ENCODE assay signal across 16 mouse cellular contexts in genomic region chr9:116199127-116199526, GRCm38 (mm10). TPM values are rescaled to one million over a fixed set of nuclear protein-coding genes. Genes with fewer than 3 reads are reported as not detected.
DNase-seq lines count a peak whose midpoint lies in the region; ATAC-seq and TF ChIP-seq lines count a peak whose summit lies in the region.
"Had no signal": no experiment of that assay in that cellular context is flagged by ENCODE, and none has a peak within 500 bp of the region (broad histone marks: within the 10 kb centered on the region; RNA-seq: fewer than 3 reads in every experiment).

No protein-coding gene starts in this region.

- no peaks in the 10 kb centered on the region for H3K79me2 ChIP-seq in heart, adult 2 months (replicated peaks; ENCODE audit: control insufficient read depth, insufficient read depth, low read length)

- ATAC-seq in heart, postnatal 0 days (ENCODE audit: insufficient read depth, low read depth): no peak
- ATAC-seq in kidney, postnatal 0 days (replicated peaks; ENCODE audit: low FRiP score, low read depth): no peak
- no peak for ATAC-seq in megakaryocyte, adult 5-6 weeks (ENCODE audit: poor library complexity, severe bottlenecking)
- ATAC-seq: forebrain, embryonic 13.5 days had no signal

- intact Hi-C loops in heart, adult 2 months (cut with DNase I): no loop called here

- DNase-seq in heart, postnatal 0 days (ENCODE audit: low spot score): peak; percentile 27
- no peak for DNase-seq in heart, adult 2 months
- peak; percentile 58 for DNase-seq in kidney, postnatal 0 days (ENCODE audit: low spot score)
- no peak for DNase-seq in kidney, adult 9 months
- peak; percentile 52 for DNase-seq in kidney, postnatal 10 days
- no peak for DNase-seq in frontal cortex, postnatal 25 days (ENCODE audit: low spot score in 2 of 2)
- DNase-seq: adrenal gland, postnatal 36 days; cerebellum, postnatal 25 days; lung, adult 2 months; right cerebral cortex, postnatal 25 days had no signal

- H3K27me3 ChIP-seq in heart, postnatal 0 days (ENCODE audit: control insufficient read depth, insufficient read depth, low read length): no peaks in the 10 kb centered on the region
- no peaks in the 10 kb centered on the region for H3K27me3 ChIP-seq in heart, adult 2 months (ENCODE audit: control insufficient read depth, insufficient read depth, low read length)
- no peaks in the 10 kb centered on the region for H3K27me3 ChIP-seq in kidney, postnatal 0 days (ENCODE audit: insufficient read depth, low read length)
- H3K27me3 ChIP-seq: embryonic facial prominence, embryonic 13.5 days; forebrain, embryonic 13.5 days; midbrain, embryonic 12.5 days had no signal

- no peak overlapping the region for H3K9ac ChIP-seq in heart, postnatal 0 days (replicated peaks; ENCODE audit: low read depth, low read length)
- H3K9ac ChIP-seq in heart, adult 2 months (ENCODE audit: low read depth, low read length): no peak overlapping the region
- H3K9ac ChIP-seq in kidney, postnatal 0 days (ENCODE audit: low read depth, low read length): no peak overlapping the region
- H3K9ac ChIP-seq: embryonic facial prominence, embryonic 13.5 days; forebrain, embryonic 13.5 days; midbrain, embryonic 12.5 days had no signal

- H3K4me3 ChIP-seq in heart, postnatal 0 days (ENCODE audit: low read depth, low read length): no peak overlapping the region
- H3K4me3 ChIP-seq in heart, adult 2 months: no peak overlapping the region
- no peak overlapping the region for H3K4me3 ChIP-seq in kidney, postnatal 0 days (replicated peaks; ENCODE audit: low read depth, low read length)
- H3K4me3 ChIP-seq in brown adipose tissue, adult 24 weeks (ENCODE audit: insufficient read depth, low read depth, low read length): no peak overlapping the region
- H3K4me3 ChIP-seq: embryonic facial prominence, embryonic 13.5 days; forebrain, embryonic 13.5 days; midbrain, embryonic 12.5 days had no signal

- no peak for TF ChIP-seq CTCF in heart, postnatal 0 days (IDR thresholded peaks at IDR 0.05; ENCODE audit: low read depth)
- TF ChIP-seq CTCF in heart, adult 2 months (IDR thresholded peaks at IDR 0.05): no peak
- TF ChIP-seq CTCF in kidney, postnatal 0 days (IDR thresholded peaks at IDR 0.05; ENCODE audit: low read depth): no peak

- WGBS in heart, postnatal 0 days: 24% methylated on average over 9 of the region's 9 CpGs
- WGBS in heart, adult 2 months: 31% methylated on average over 9 of the region's 9 CpGs
- whole genome bisulfite sequencing in kidney, postnatal 0 days: 31% methylated on average over 9 of the region's 9 CpGs

- no peaks in the 10 kb centered on the region for H3K36me3 ChIP-seq in heart, postnatal 0 days (replicated peaks; ENCODE audit: control insufficient read depth, insufficient read depth, low read length)
- no peaks in the 10 kb centered on the region for H3K36me3 ChIP-seq in heart, adult 2 months (ENCODE audit: control insufficient read depth, insufficient read depth, low read length)
- no peaks in the 10 kb centered on the region for H3K36me3 ChIP-seq in kidney, postnatal 0 days (ENCODE audit: insufficient read depth, low read length)
- H3K36me3 ChIP-seq: embryonic facial prominence, embryonic 13.5 days; G1E; midbrain, embryonic 12.5 days had no signal

- TF ChIP-seq EP300 in heart, postnatal 0 days (IDR thresholded peaks at IDR 0.05; ENCODE audit: low read depth): no peak
- no peak for TF ChIP-seq EP300 in heart, adult 2 months (IDR thresholded peaks at IDR 0.05; ENCODE audit: insufficient read depth, low read depth, low read length)

- no peaks in the 10 kb centered on the region for H3K9me3 ChIP-seq in heart, postnatal 0 days (replicated peaks; ENCODE audit: control insufficient read depth, low read length)
- H3K9me3 ChIP-seq in kidney, postnatal 0 days (replicated peaks; ENCODE audit: low read length): no peaks in the 10 kb centered on the region
- H3K9me3 ChIP-seq: embryonic facial prominence, embryonic 13.5 days; forebrain, embryonic 13.5 days; midbrain, embryonic 12.5 days had no signal

- peak overlapping the region; percentile 38; the same call in 1 of the 2 replicates for H3K27ac ChIP-seq in heart, postnatal 0 days (ENCODE audit: low read depth)
- no peak overlapping the region for H3K27ac ChIP-seq in heart, adult 2 months
- H3K27ac ChIP-seq in kidney, postnatal 0 days: no peak overlapping the region
- peak overlapping the region; percentile 47 for H3K27ac ChIP-seq in brown adipose tissue, adult 24 weeks (replicated peaks; ENCODE audit: low read depth, low read length)
- H3K27ac ChIP-seq: embryonic facial prominence, embryonic 13.5 days; forebrain, embryonic 13.5 days; midbrain, embryonic 12.5 days had no signal

- no peaks in the 10 kb centered on the region for H3K4me1 ChIP-seq in heart, postnatal 0 days (ENCODE audit: control insufficient read depth, insufficient read depth)
- H3K4me1 ChIP-seq in heart, adult 2 months (ENCODE audit: control insufficient read depth, insufficient read depth, low read length): no peaks in the 10 kb centered on the region
- no peaks in the 10 kb centered on the region for H3K4me1 ChIP-seq in kidney, postnatal 0 days (replicated peaks; ENCODE audit: insufficient read depth, low read length)
- peaks cover 6% of the 10 kb centered on the region for H3K4me1 ChIP-seq in brown adipose tissue, adult 24 weeks (ENCODE audit: control insufficient read depth, insufficient read depth, insufficient read length, low read length)

- no peak for TF ChIP-seq POLR2A in heart, adult 2 months (IDR thresholded peaks at IDR 0.05; ENCODE audit: insufficient read depth, low read depth, low read length)

- H3K4me2 ChIP-seq in heart, postnatal 0 days (ENCODE audit: low read depth, low read length): no peak overlapping the region; the same call in 1 of the 2 replicates
- H3K4me2 ChIP-seq in kidney, postnatal 0 days (ENCODE audit: low read length): no peak overlapping the region; the same call in 1 of the 2 replicates
- H3K4me2 ChIP-seq: embryonic facial prominence, embryonic 13.5 days; forebrain, embryonic 13.5 days; midbrain, embryonic 12.5 days had no signal

RNA-seq across cellular contexts. Expression of gene Tgfbr2, which starts 24.0 kb away (rescaled TPM):
- 70.8 and 81.4 TPM in 2 replicates for total RNA-seq in heart, postnatal 0 days (2014; rRNA removed; ENCODE audit: low replicate concordance)
- polyA plus RNA-seq in heart, postnatal 0 days (2015; fragmentation: Nextera tagmentation; extraction: Ambion mirVana): 15.1 and 16.0 TPM in 2 replicates
- total RNA-seq in heart, adult 2 months (2021): 10 to 100 TPM; 32.5 to 36.3 TPM
- polyA plus RNA-seq in heart, adult 2 months (2012; rRNA removed): 23.8 and 32.7 TPM in 2 replicates
- 31.0 and 31.2 TPM in 2 replicates for polyA plus RNA-seq in kidney, postnatal 0 days (2015; fragmentation: Nextera tagmentation; extraction: Ambion mirVana)
- 60.5 and 68.8 TPM in 2 replicates for polyA plus RNA-seq in brown adipose tissue, adult 24 weeks (2012; ENCODE audit: insufficient read depth, insufficient read length, missing spikeins)
- 16.9 and 18.4 TPM in 2 replicates for total RNA-seq in megakaryocyte, adult 5-6 weeks (2015)
- 14.8 and 18.9 TPM in 2 replicates for total RNA-seq in megakaryocyte, adult 5-6 weeks (2017)
- polyA plus RNA-seq: G1E had no signal

Comparison
In these comparisons a context has a peak if more than half of its experiments do, and no peak if none do; other contexts are left out.
1. DNase-seq: peak in heart, postnatal 0 days (single experiment), kidney, postnatal 0 days (single experiment) and kidney, postnatal 10 days (single experiment); none in heart, adult 2 months (0 of 2), kidney, adult 9 months (single experiment) and frontal cortex, postnatal 25 days (0 of 2).
2. H3K27ac ChIP-seq: peak in heart, postnatal 0 days (single experiment) and brown adipose tissue, adult 24 weeks (single experiment); none in heart, adult 2 months (single experiment) and kidney, postnatal 0 days (single experiment).